Mouse (Mus musculus) skeletal muscle tissue, postnatal 0 days (tissue): ENCODE measurements around the gene Wdsub1. TPM values are rescaled to one million over a fixed set of nuclear protein-coding genes. Genes with fewer than 3 reads are reported as not detected.

Source experiments
- polyA plus RNA-seq: library from polyadenylated mRNA; unstranded; fragments of >200 nt; fragmentation: Nextera tagmentation; extraction: Ambion mirVana; gene quantifications from 2 replicates; pipeline ENCODE4 v1.2.1, GENCODE M21; 2015

Gene Wdsub1
- polyA plus RNA-seq, result 24.7 and 25.9 TPM in 2 replicates

GRCm38 (mm10) chr2:59881831-59882741 is at the start of gene Wdsub1:
Gene Wdsub1 (minus strand): TSS chr2:59882591.

